Mouse (Mus musculus) kidney, adult 2 months (tissue): ENCODE data around the gene Lgmn.

ENCODE experiments used
- CTCF ChIP-seq: fragments of 200-500 bp; conservative IDR thresholded peaks from 2 replicates; pipeline ENCODE4 v1.5.1; 2011; ENCODE audit warnings: low read depth, mild to moderate bottlenecking, control low read depth, low read length, moderate library complexity, mixed read lengths; ENCODE audit not compliant: insufficient read depth, insufficient read length
- POLR2A ChIP-seq: fragments of 200-500 bp; IDR thresholded peaks from one replicate; pipeline ENCODE4 v1.6.1; 2011; ENCODE audit warnings: low read depth, low read length, control low read depth

DNA sequence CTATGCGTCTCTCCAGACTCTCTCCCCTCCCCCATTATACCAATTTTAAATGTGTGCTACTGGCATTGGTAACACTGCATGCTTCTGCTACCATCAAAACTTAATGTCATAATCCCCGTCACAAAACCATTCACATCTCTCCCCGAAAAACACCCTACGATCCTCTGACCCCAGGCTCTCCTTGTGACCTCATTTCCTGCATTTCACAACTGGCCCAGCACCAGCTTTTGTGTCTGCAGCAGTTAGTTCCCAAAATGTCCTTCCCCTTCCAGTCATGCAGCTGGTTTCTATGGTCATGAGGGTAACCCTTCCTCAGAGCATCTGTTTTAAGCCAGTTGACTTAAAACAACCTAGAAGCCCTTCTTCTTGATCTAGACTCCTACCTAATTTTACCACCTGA, 5.8 kb upstream of the Lgmn start:
- TF ChIP-seq POLR2A (no peak), CTCF (no peak)
